Mouse (Mus musculus) midbrain, embryonic 12.5 days (tissue): ENCODE results near the gene Gm19684. TPM values are rescaled to one million over a fixed set of nuclear protein-coding genes. Genes with fewer than 3 reads are reported as not detected.
"Not testable (repeated sequence)": the region's sequence is repeated elsewhere in the genome, so short reads cannot be mapped to it uniquely, and the experiment has no call there.

Source experiments
- ATAC-seq: fragments of 200-750 bp; cut with Nextera tagmentation; 2 replicates; pipeline ENCODE4 v1.8.0; 2017; ENCODE audit warnings: low read depth, moderate TSS enrichment, moderate library complexity; ENCODE audit not compliant: low FRiP score
- H3K27ac ChIP-seq: fragments of 300-500 bp; sonication (generic); replicated peaks from 2 replicates; pipeline ENCODE4 v1.5.1; 2016; ENCODE audit warnings: mild to moderate bottlenecking
- H3K27me3 ChIP-seq: fragments of 300-500 bp; sonication (generic); 2 replicates; pipeline ENCODE4 v1.6.1; 2016; ENCODE audit warnings: mild to moderate bottlenecking
- H3K36me3 ChIP-seq: fragments of 300-500 bp; sonication (generic); 2 replicates; pipeline ENCODE4 v1.6.1; 2016
- H3K4me1 ChIP-seq: fragments of 300-500 bp; sonication (generic); 2 replicates; pipeline ENCODE4 v1.6.1; 2016
- H3K4me2 ChIP-seq: fragments of 300-500 bp; sonication (generic); replicated peaks from 2 replicates; pipeline ENCODE4 v1.6.1; 2016; ENCODE audit warnings: mild to moderate bottlenecking, moderate library complexity
- H3K4me3 ChIP-seq: fragments of 300-500 bp; sonication (generic); 2 replicates; pipeline ENCODE4 v1.5.1; 2016; ENCODE audit warnings: mild to moderate bottlenecking
- H3K9ac ChIP-seq: fragments of 300-500 bp; sonication (generic); replicated peaks from 2 replicates; pipeline ENCODE4 v1.6.1; 2016; ENCODE audit warnings: mild to moderate bottlenecking, moderate library complexity
- H3K9me3 ChIP-seq: fragments of 300-500 bp; sonication (generic); 2 replicates; pipeline ENCODE4 v1.6.1; 2016; ENCODE audit warnings: mild to moderate bottlenecking
- WGBS: fragments of 180-500 bp; shearing (Covaris S2); methylation state at CpG from one replicate; pipeline ENCODE4 v1.1.7; 2016; 5-methylcytosine and 5-hydroxymethylcytosine counted together
- polyA plus RNA-seq: library from polyadenylated mRNA; unstranded; fragments of >200 nt; fragmentation: Nextera tagmentation; extraction: Ambion mirVana; gene quantifications from 2 replicates; pipeline ENCODE4 v1.2.1, GENCODE M21; 2016

Gene Gm19684
- polyA plus RNA-seq, 1 experiment from 2014 or later: not detected

DNA sequence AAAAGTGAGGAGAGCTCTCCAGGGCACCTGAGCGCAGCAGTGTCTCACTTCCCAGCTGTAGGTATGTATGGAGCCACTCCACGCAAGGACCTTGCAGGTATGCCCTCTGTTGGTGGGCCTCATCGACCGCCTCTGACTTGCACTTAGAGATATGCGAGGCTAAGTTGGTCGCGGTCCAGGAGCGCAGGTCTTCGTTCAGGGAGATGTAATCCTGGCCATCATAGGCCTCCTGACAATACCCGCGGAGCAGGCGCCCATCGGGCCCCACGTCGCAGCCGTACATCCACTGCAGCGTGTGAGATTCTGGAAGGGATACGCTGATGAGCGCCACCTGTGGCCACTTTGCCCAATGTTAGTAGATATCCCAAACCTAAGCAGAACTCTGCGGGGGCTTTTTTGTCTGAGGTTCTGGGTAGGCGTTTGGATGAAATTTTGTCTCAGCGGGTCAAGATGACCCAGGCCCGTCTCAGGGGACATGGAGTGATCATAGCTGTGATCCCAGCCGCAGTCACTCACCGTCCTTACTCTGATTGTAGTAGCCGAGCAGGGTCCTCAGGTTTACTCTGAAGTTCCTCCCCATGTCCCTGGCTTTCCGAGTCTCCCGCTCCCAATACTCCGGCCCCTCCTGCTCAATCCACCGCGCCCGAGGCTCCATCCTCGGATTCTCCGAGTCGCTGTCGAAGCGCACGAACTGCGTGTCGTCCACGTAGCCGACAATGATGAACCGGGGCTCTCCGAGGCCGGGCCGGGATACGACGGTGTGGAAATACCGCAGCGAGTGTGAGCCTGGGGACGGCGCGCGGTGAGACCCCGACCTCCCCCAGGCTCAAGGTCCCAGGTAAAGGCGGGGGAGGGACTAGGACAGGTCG is 10.6 kb upstream of the Gm19684 start:
- H3K9ac ChIP-seq: peak overlapping the region; percentile 24; the same call in 1 of the 2 replicates
- peaks cover 35% of the 10 kb centered on the region for H3K27me3 ChIP-seq
- not testable (repeated sequence) for H3K27ac ChIP-seq, H3K36me3 ChIP-seq, H3K9me3 ChIP-seq, H3K4me1 ChIP-seq
- H3K4me2 ChIP-seq: peak overlapping the region; percentile 75
- 1% methylated on average over 57 of the region's 57 CpGs for WGBS
- H3K4me3 ChIP-seq: peak overlapping the region; percentile 45
- peak; percentile 66 for ATAC-seq

- Histone ChIP-seq H3K9ac (peak overlapping the region; percentile 24; the same call in 1 of the 2 replicates), H3K4me2 (peak overlapping the region; percentile 75), H3K4me3 (peak overlapping the region; percentile 45), H3K27me3 (peaks cover 35% of the 10 kb centered on the region)
- not testable (repeated sequence) for H3K4me1 ChIP-seq, H3K27ac ChIP-seq, ATAC-seq, H3K36me3 ChIP-seq, H3K9me3 ChIP-seq
- WGBS: 3% methylated on average over 10 of the region's 10 CpGs
Observed at GRCm38 (mm10) chr17:36111510-36111868, 10.0 kb upstream of the Gm19684 start.

DNA sequence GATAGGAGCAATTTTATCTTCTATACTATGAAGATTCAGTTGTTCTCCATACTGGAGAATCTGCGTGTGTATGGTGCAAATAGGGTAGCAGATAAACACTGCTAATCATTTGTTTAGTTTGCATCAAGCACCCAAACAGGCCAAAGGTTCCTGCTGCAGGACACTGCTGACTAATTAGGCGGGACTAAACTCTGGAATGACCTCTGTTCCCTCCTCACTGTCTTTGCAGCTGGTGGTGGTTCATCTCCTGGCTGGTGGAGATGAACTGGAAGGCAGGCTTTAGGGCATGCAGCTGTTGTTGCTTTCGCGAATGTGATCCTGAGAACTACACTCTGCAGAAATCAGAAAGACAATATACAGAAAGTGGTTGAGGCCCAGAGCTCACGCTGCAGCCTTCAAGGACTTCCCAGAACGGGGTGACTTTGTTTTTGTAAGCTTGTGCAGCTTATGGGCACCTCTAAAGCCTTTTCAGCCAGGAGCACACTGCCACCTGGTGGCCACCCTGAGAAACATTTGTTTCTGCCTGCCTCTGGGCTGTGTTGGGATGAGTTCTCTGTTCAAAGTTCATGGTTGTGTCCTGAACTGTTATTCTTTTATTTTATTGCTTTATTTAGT is 7.4 kb upstream of the Gm19684 start:
- 17% methylated on average over 6 of the region's 6 CpGs for WGBS
- H3K9me3 ChIP-seq, H3K4me1 ChIP-seq, H3K27ac ChIP-seq, ATAC-seq, H3K4me2 ChIP-seq, H3K4me3 ChIP-seq, H3K36me3 ChIP-seq, H3K9ac ChIP-seq: not testable (repeated sequence)
- peaks cover 41% of the 10 kb centered on the region for H3K27me3 ChIP-seq

- not testable (repeated sequence) for H3K4me3 ChIP-seq, H3K9ac ChIP-seq, H3K4me1 ChIP-seq, H3K9me3 ChIP-seq, H3K27ac ChIP-seq, ATAC-seq, H3K4me2 ChIP-seq, H3K36me3 ChIP-seq
- WGBS: 14% methylated on average over 3 of the region's 3 CpGs
- H3K27me3 ChIP-seq: peaks cover 44% of the 10 kb centered on the region
Observed at GRCm38 (mm10) chr17:36116545-36116944, 4.9 kb upstream of the Gm19684 start.

DNA sequence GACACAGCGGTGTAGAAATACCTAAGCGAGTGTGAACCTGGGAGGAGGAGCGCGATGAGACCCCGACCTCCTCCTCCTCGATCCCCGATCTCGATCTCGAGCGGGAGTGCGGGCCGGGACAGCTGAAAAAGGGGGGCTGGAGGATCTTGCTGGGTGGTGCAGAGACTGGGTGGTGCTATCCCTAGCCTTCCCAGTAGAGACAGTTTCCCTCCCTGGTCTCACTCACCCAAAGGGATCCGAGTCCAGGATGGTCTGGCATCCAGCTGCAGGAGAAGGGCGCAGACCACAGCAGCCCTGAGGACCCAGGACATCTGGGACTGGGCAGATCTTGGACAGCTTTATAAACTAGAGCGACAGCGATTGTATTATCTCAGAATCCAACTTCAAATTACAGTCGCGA is 639 bp upstream of the Gm19684 start:
- H3K4me2 ChIP-seq, H3K4me1 ChIP-seq, H3K36me3 ChIP-seq, H3K27ac ChIP-seq, H3K4me3 ChIP-seq, ATAC-seq, H3K9ac ChIP-seq, H3K9me3 ChIP-seq: not testable (repeated sequence)
- 23% methylated on average over 18 of the region's 18 CpGs for WGBS
- peaks cover 42% of the 10 kb centered on the region for H3K27me3 ChIP-seq

- H3K4me1 ChIP-seq, H3K36me3 ChIP-seq, H3K4me3 ChIP-seq, H3K9ac ChIP-seq, H3K27ac ChIP-seq, H3K9me3 ChIP-seq, H3K4me2 ChIP-seq, ATAC-seq: not testable (repeated sequence)
- WGBS: 78% methylated on average over 3 of the region's 3 CpGs
- peaks cover 38% of the 10 kb centered on the region for H3K27me3 ChIP-seq
Observed at GRCm38 (mm10) chr17:36124111-36124510, 2.6 kb downstream of the Gm19684 start.

DNA sequence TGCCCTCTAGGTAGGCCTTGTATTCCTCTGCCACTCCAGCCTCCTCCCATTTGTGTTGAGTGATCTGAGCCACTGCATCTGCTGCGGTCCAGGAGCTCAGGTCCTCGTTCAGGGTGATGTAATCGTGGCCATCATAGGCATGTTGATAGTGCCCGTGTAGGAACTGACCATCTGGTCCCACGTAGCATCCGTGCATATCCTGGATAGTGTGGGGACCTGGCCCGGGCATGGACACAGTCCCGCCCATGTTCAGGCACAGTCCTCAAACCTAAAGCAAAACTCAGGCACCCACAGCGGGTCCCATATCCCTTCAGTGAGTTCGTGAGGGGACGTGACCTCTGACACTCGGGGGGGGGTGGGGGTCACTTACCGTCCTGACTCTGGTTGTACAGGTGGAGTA is 7.0 kb downstream of the Gm19684 start:
- not testable (repeated sequence) for H3K4me3 ChIP-seq, H3K9me3 ChIP-seq, H3K4me2 ChIP-seq, ATAC-seq, H3K4me1 ChIP-seq, H3K27ac ChIP-seq, H3K36me3 ChIP-seq, H3K9ac ChIP-seq, H3K27me3 ChIP-seq
- WGBS: 67% methylated on average over 11 of the region's 13 CpGs

GRCm38 (mm10) chr17:36128968-36129817 is 7.7 kb downstream of the Gm19684 start, which contains the start of gene Gm7030:
Gene Gm7030 (minus strand): TSS chr17:36129425.
- not testable (repeated sequence) for H3K9ac ChIP-seq, H3K4me1 ChIP-seq, H3K27ac ChIP-seq, ATAC-seq, H3K4me2 ChIP-seq, H3K4me3 ChIP-seq, H3K27me3 ChIP-seq, H3K36me3 ChIP-seq, H3K9me3 ChIP-seq
- WGBS: 28% methylated on average over 28 of the region's 28 CpGs

GRCm38 (mm10) chr17:36131516-36132265 is 10.2 kb downstream of the Gm19684 start:
- Histone ChIP-seq H3K9ac (no peak overlapping the region), H3K27me3 (peaks cover 8% of the 10 kb centered on the region), H3K27ac (no peak overlapping the region), H3K4me2 (no peak overlapping the region), H3K36me3 (no peaks in the 10 kb centered on the region), H3K4me3 (no peak overlapping the region), H3K9me3 (no peaks in the 10 kb centered on the region), H3K4me1 (no peaks in the 10 kb centered on the region)
- ATAC-seq: no peak
- 76% methylated on average over 5 of the region's 5 CpGs for WGBS

DNA sequence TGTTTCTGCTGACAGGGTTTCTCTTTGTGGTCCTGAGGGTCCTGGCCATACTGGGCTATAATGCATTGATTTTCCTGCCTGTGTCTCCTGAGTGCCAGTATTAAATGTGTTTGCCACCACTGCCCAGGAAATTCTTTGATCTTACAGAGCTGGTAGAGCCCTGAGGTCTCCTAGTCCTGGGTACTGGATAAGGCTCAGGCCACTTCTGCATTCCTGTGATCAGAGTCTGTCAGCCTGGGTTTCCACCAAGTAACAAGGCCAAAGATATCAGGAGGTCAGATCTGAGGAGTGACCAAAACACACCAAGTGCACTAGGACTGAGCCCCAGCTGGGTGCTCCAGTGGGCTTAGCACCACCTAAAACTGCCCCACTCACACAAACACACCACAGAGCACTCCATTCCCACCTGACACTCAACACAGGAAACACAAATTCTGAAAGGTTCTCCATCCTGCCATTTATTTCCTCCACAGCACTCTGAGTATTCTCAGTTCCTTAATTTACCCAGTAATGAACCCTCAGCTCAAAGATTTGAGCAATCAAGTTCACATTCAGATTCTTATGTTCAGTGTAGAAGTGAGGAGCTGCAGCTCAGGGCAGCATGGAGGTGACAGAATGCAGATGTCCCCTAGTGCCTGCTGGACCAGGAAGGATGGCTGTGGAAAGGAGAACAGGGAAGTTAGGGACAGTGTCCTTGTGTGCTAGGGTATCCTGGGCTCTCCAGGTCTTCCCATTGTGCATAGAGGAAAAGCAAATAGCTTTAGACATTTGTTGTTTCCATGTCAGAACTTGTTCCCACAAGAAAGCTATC is 14.1 kb downstream of the Gm19684 start:
- H3K4me3 ChIP-seq, H3K9me3 ChIP-seq, H3K4me2 ChIP-seq, ATAC-seq, H3K36me3 ChIP-seq, H3K27me3 ChIP-seq, H3K9ac ChIP-seq, H3K27ac ChIP-seq, H3K4me1 ChIP-seq: not testable (repeated sequence)

DNA sequence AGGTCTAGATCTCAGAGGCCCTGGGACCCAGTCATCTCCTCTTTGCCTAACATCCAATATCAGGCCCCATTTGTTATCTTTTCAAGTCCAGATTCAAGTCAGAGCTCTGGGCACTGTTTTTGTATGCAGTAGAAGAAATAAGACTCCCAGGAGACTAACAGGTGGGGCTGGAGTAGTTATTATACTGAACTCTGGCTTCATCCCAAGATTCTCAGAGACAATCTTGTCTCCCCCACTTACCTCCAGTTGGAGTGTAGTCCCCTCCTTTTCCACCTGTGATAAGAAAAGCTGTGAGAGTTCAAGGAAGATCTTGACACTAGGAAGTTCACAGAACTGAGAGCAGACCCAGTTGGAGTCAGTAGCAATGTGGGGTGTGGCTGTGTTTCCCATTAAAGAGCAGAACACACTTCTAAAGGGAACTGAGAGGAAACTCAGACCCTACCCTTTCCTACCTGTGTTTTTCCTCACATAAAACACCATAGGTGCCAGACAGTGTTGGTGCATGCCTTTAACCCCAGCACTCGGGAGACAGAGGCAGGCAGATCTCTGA is 14.9 kb downstream of the Gm19684 start:
- H3K4me1 ChIP-seq, H3K4me2 ChIP-seq, H3K9ac ChIP-seq, H3K4me3 ChIP-seq, H3K27ac ChIP-seq, ATAC-seq, H3K9me3 ChIP-seq, H3K36me3 ChIP-seq: not testable (repeated sequence)
- peaks cover 11% of the 10 kb centered on the region for H3K27me3 ChIP-seq
- WGBS: 80% methylated on average over 1 of the region's 1 CpGs
